Mouse (Mus musculus) gastrocnemius, postnatal 4 days (tissue): ENCODE measurements around the gene C1qtnf1. TPM values are rescaled to one million over a fixed set of nuclear protein-coding genes. Genes with fewer than 3 reads are reported as not detected.

Experiments
- DNase-seq, 2 experiments: peaks; one replicate each; pipeline ENCODE4 v3.0.0; 2021 to 2022; ENCODE audit warnings: low spot score in 2 of 2, mixed read lengths in 2 of 2
- long read RNA-seq, 2 experiments: library from polyadenylated mRNA; stranded (forward); transcript quantifications; one replicate each; pipeline ENCODE4 v2.0.0; 2021
- total RNA-seq, 2 experiments: library from RNA; stranded (reverse); gene quantifications; 2 replicates each; pipeline ENCODE4 v1.2.3; 2021

The C1qtnf1 gene
- total RNA-seq: 10 to 100 TPM; 33.2 to 37.6 TPM
- long read RNA-seq, experiment 1, transcript C1qtnf1-201 (4 exons, 2,532 nt): major isoform, 9 of 19 reads
- long read RNA-seq, experiment 1, partial matches to known transcripts: 0 of 19 reads
- long read RNA-seq, experiment 1, other reads (novel, unspliced or antisense): 6 of 19 reads
- long read RNA-seq, experiment 2, transcript C1qtnf1-201 (4 exons, 2,532 nt): major isoform, 12 of 22 reads
- long read RNA-seq, experiment 2, partial matches to known transcripts: 1 of 22 reads
- long read RNA-seq, experiment 2, other reads (novel, unspliced or antisense): 7 of 22 reads

DNA sequence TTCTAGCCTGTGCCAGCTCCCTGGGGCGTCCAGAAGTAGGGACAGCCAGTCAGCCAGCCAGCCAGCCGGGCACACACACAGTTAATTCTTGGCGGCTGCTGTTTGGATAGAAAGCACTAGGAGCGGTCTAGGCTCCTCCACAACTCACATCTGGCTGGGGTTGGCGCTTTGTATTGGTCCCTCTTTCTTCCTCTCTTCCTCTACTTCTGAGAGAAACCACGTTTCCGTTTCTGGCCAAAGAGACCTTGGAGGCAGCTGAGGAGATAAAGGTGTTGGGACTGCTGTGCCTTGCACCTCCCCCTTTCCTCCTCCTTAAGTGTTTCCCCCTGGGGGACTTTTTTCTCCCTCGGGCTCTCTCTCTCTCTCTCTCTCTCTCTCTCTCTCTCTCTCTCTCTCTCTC is at the start of gene C1qtnf1:
Gene C1qtnf1 (plus strand): TSS at position 218 of the 400 bp plus-strand sequence.
- peak in 1 of 2 experiments; percentile 58 for DNase-seq

DNA sequence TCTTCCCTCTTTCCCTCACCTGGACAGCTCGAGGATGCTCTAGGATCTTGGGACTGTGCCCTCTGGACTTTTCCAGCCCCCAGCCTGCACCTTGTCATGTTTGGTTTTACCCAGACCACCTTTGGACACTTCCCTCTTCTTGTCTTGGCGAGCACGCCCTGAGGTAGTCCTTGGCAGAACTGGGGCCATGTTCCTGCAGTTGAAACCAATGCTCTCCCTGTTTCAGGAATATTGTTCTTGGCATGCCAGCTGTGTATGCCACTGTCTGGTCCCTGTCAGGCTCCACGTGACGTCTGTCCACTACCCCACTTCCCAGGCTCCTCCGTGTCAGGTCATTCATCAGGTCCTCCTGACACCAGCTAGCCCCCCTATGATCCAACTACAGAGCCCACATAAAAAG is 49.3 kb upstream of the C1qtnf1 start:
- DNase-seq: no peak

DNA sequence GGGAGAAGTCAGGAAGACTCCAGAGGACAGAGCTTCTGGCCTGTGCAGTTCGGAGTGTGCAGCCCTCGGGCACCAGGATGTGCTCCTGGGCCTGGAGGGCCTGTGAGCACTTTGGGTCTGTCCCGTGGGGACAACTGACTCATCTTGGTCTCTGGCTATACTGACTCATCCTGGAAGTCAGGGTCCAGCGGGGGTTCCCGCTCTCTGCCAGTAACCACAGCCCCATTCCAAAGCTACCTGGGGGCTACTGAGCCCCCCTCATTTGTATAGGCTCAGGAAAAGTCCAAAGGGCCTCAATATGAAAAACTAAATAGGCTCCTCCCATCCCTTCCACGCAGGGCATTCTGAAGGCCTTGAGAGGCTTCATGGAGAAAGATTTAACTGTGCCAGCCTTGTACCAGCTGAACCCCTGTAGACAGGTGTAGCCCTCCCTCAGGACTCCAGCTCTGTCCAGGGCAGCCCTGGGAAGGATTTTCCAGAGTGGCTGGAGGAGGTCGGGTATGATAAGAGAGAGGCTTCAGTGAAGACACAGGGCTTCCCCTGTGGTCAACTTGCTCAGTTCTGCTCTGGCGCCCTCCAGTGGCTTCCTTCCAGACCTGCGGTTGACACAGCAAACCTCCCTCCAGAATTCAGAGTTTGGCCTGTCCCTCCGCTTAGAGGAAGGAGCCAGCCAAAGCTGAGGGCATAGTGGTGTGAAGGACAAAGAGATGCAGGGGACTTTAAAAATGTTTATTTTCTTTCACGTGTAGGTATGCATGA is 48.6 kb upstream of the C1qtnf1 start:
- peak; percentile 89 to 91 for DNase-seq

- DNase-seq: peak in 1 of 2 experiments; percentile 15
These were observed 40.2 kb upstream of the C1qtnf1 start for GRCm38 (mm10) chr11:118387816-118388215.

DNA sequence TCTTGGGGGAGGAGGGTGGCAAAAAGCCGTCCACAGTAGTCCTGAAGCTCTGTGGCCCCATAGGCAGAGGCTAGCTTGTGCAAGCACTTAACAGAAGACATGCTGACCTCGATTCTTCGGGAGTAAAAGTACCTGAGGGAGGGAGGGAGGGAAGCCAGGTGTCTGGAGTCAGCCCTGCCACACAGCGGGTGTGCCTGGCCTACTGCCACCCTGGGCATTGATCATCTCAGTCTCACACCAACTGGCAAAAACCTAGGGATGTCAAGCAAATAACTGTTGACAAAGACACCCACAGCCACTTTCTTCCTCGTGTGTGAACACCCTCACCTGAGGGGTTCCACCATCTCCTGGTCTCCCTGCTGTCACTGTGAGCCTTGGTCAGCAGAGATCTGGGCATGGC is 34.0 kb upstream of the C1qtnf1 start:
- DNase-seq: no peak

- peak in 1 of 2 experiments; percentile 14 for DNase-seq
These were observed 33.5 kb upstream of the C1qtnf1 start for GRCm38 (mm10) chr11:118394538-118394937.

DNA sequence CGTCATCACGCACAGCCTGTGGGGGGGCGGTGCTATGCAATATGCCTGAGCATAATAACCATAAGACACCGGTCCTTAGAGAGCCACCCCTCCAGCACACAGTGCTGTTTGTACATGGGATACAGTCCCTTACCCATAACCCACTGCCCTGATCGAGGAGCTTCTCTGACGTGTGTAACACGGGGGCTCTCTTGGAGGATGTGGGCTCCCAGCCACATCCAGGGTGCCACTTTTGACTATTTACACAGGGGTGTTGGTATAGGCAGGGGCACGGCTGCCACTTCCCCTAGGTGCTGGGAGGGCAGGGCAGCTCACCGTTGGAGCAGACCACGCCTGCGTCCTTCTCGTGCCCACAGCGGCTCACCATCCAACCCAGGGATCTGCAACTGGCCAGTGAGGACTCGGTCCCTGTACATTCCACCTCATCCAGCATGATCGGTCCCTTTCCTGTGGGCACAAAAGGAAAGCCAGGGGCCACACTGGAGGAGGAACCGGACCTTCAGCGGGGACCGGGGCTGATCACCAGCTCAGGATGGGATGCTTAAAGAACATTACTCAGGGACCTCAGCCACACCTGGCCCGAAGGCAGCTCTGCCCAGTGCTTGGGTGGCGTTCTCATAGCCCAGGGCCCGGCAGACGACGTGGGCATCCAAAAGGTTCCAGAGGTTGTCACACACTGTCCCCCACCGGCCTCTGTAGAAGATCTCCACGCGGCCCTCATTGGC is 30.0 kb upstream of the C1qtnf1 start:
- DNase-seq: peak in 1 of 2 experiments; percentile 17

DNA sequence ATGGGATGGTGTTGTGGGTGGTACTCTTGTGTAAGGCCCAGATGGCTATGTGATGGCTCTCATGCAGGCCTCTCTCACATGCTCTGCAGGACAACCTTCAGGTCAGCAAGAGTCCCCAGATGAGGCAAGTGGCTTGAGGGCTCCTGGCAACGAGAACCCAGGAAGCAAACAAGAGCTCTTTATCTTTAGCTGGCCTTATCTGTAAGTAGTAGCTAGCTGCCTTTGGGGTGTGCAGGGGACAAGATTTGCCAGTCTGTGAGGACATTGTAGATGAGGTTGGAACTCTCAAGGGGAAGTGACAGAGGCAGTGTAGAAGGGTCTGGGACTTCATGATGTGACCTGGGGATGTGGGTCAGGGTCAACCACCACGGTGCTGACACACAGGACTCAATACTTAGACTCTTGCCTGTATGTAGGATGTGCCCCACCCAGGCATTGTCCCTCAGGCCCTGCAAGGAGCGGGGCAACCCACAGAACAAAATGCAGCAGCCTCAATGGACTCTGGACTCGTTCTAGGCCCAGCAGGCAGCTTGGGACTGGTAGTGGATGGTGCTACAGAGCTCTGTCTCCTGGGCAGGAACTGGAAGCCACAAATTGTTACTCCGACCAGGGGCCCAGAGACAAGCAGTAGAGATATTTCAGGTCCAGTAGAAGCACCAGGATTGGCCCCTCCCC is 28.0 kb upstream of the C1qtnf1 start:
- DNase-seq: peak in 1 of 2 experiments; percentile 11

DNA sequence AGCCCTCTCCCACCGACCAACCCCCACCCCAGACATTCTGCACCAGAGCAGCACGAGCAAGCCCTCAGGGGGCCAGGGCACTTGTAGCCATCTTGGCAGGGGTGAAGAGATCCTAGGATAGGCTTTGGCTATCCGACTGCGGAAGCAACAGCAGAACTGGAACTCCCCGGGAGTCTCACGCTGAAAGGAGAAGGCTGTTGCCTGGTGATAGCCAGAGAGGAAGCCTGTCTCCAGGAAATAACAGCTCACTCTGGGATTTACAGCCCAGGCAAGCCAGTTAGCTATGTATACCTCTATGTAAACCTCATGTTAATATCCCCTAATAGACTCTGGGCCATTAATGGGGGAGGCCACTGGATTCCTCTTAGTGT is 27.5 kb upstream of the C1qtnf1 start:
- peak in 1 of 2 experiments; percentile 20 for DNase-seq

- DNase-seq: peak in 1 of 2 experiments; percentile 12
These were observed 26.8 kb upstream of the C1qtnf1 start for GRCm38 (mm10) chr11:118401195-118401594.

DNA sequence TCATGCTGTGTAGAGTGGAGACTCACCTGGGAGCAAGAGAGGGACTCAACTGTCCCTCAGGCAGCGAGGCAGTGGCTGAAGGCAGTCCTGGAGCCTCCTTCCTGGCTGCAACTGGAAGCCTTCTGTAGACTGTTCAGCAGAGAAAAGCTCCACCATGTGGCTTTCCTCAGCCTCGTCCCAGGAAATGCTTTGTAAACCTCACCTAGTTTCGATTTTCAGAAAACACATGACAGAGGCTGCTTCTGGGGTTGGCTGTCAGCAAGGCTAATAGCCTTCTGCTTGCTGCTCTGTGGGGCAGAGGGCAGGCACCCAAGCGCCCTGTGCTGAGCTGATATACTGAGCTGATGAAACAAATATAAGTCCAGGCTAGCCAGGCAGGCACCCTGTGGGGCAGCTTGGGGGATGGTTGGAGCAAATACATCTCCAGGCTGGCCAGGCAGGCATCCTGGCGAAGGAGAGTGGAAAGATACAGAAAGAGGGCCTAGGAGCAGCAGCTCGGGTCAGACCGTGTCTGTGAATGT is 26.2 kb upstream of the C1qtnf1 start, which contains the start of gene Lgals3bp:
Gene Lgals3bp (minus strand): TSS at position 333 of the 521 bp plus-strand sequence.
- DNase-seq: peak in 1 of 2 experiments; percentile 16

- no peak for DNase-seq
These were observed 24.8 kb upstream of the C1qtnf1 start for GRCm38 (mm10) chr11:118403183-118403582.

DNA sequence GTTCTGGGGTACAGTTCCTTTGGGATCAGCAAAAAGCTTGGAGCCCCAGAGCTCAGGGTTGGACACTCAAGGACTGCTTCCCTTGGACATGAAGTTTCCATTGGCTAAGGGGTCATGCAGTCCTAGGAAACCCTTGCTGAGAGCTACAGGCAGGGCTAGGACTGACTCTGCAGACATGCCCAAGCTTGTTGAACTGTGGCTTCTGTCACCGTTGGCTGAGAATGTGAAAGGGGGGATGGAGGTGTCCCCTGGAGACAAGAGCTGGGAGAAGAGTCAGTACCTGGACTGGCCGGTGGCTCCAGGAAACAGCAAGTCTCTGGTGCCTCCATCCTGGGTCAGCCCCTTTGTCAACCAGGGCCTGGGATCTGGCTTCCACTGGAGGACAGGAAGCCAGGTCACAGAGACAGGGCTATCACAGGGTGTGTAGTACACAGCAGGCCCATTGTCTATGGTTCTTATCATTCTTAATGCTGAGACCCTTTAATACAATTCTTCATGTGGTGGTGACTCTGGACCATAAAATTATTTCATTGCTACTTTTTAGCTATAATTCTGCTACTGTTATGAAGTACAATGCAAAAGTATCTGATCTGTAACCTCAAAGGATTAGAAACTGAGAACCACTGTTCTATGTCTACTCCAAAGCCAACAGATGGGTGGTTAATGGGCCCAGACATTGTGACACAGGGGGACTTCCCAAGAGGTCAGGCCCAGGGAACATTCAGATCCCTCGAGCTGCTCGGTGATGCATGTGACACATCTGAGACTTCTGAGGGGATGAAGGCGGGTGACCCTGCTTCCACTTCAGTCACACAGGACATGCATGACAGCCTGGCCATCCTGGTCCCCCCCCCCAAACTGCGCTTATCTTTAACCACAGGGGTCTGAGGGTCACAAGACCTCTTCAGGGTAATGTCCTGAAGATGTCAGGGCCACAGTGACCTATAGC is 23.8 kb upstream of the C1qtnf1 start:
- DNase-seq: peak in 1 of 2 experiments; percentile 11

- DNase-seq: peak in 1 of 2 experiments; percentile 11
These were observed 22.7 kb upstream of the C1qtnf1 start for GRCm38 (mm10) chr11:118405311-118405710.

- DNase-seq: peak in 1 of 2 experiments; percentile 15
These were observed 21.5 kb upstream of the C1qtnf1 start for GRCm38 (mm10) chr11:118406521-118406920.

GRCm38 (mm10) chr11:118407318-118407910 is 20.6 kb upstream of the C1qtnf1 start:
- peak in 1 of 2 experiments; percentile 34 for DNase-seq

DNA sequence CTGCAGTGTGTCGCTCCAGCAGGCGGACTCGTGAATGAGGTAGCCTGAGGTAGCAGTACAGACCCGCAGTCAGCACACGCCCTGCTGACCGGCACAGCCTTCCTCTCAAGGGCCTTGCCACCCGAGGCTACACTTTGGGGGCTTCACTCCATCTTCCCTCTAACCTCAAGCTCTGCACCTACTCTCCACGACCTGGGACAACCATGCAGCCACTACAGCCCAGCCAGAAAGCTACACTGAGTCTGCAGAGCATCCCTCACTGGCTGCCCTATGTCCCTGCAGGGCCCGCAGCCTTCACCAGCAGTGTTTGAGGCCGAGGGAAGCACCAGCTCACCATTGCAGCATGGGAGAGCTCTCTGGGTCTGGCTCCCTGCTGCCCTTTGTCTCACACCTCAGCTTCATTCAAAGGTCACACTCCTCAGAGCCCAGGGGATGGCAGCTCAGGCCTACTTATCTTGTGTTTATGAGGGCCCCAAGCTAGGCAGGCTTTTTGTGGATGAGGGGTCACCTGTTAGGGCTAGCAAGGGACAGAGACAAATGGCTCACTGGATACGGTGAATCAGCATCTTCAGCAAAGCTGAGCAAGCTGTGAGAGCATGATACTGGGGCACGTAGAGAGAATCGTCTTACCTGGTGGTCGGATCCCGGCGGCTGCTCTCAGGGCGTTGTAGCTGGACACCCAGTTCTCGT is 19.8 kb upstream of the C1qtnf1 start:
- DNase-seq: no peak
